In genomic region chr1:167282768-167283167, GRCm38 (mm10) we compare ENCODE assay signal across 9 mouse cellular contexts. TPM values are rescaled to one million over a fixed set of nuclear protein-coding genes. Genes with fewer than 3 reads are reported as not detected.
DNase-seq lines count a peak whose midpoint lies in the region; ATAC-seq and TF ChIP-seq lines count a peak whose summit lies in the region.
"Had no signal": no experiment of that assay in that cellular context is flagged by ENCODE, and none has a peak within 500 bp of the region (broad histone marks: within the 10 kb centered on the region; RNA-seq: fewer than 3 reads in every experiment).

No protein-coding gene starts in this region.

- no peaks in the 10 kb centered on the region for H3K27me3 ChIP-seq in heart, embryonic 16.5 days (ENCODE audit: control insufficient read depth, insufficient read depth, low read length)
- peaks cover 11% of the 10 kb centered on the region for H3K27me3 ChIP-seq in embryonic facial prominence, embryonic 10.5 days (replicated peaks; ENCODE audit: low read depth, poor library complexity, severe bottlenecking)
- H3K27me3 ChIP-seq in hindbrain, postnatal 0 days (ENCODE audit: insufficient read depth, low read length) = no peaks in the 10 kb centered on the region
- no peaks in the 10 kb centered on the region for H3K27me3 ChIP-seq in midbrain, embryonic 13.5 days

- ATAC-seq in heart, embryonic 16.5 days (replicated peaks; ENCODE audit: extremely low read depth, insufficient read depth, low FRiP score) = no peak
- ATAC-seq in hindbrain, postnatal 0 days = no peak
- ATAC-seq in midbrain, embryonic 13.5 days = no peak

- no peaks in the 10 kb centered on the region for H3K9me3 ChIP-seq in heart, embryonic 16.5 days (replicated peaks; ENCODE audit: control insufficient read depth, low read length)
- no peaks in the 10 kb centered on the region for H3K9me3 ChIP-seq in embryonic facial prominence, embryonic 10.5 days
- H3K9me3 ChIP-seq in hindbrain, postnatal 0 days (ENCODE audit: low read length) = no peaks in the 10 kb centered on the region
- no peaks in the 10 kb centered on the region for H3K9me3 ChIP-seq in midbrain, embryonic 13.5 days

- intact Hi-C loops in heart, postnatal 36 days (cut with DNase I) = no loop called here

- no peak for TF ChIP-seq CTCF in hindbrain, postnatal 0 days (IDR thresholded peaks at IDR 0.05; ENCODE audit: low read depth)

- peak overlapping the region; percentile 68 for H3K4me2 ChIP-seq in heart, embryonic 16.5 days (ENCODE audit: low read depth, low read length)
- peak overlapping the region; percentile 68 for H3K4me2 ChIP-seq in hindbrain, postnatal 0 days (ENCODE audit: low read depth, low read length)
- peak overlapping the region; percentile 72 for H3K4me2 ChIP-seq in midbrain, embryonic 13.5 days (replicated peaks)

- H3K4me1 ChIP-seq in heart, embryonic 16.5 days (ENCODE audit: control insufficient read depth, insufficient read depth, low read length) = peaks cover 29% of the 10 kb centered on the region
- H3K4me1 ChIP-seq in embryonic facial prominence, embryonic 10.5 days = peaks cover 39% of the 10 kb centered on the region
- peaks cover 7% of the 10 kb centered on the region; the same call in 1 of the 2 replicates for H3K4me1 ChIP-seq in hindbrain, postnatal 0 days (ENCODE audit: insufficient read depth, low read length)
- peaks cover 24% of the 10 kb centered on the region for H3K4me1 ChIP-seq in midbrain, embryonic 13.5 days (replicated peaks)

- no peak overlapping the region for H3K27ac ChIP-seq in heart, embryonic 16.5 days (ENCODE audit: low read length)
- H3K27ac ChIP-seq in embryonic facial prominence, embryonic 10.5 days (replicated peaks) = peak overlapping the region; percentile 99; the same call in 1 of the 2 replicates
- H3K27ac ChIP-seq in hindbrain, postnatal 0 days = no peak overlapping the region
- H3K27ac ChIP-seq in midbrain, embryonic 13.5 days = 0 out of 2 replicates have a peak overlapping the region, but pooled peaks have one; percentile 99

- H3K36me3 ChIP-seq in heart, embryonic 16.5 days (ENCODE audit: control insufficient read depth, insufficient read depth) = no peaks in the 10 kb centered on the region
- H3K36me3 ChIP-seq in embryonic facial prominence, embryonic 10.5 days (replicated peaks) = peaks cover 22% of the 10 kb centered on the region
- H3K36me3 ChIP-seq in hindbrain, postnatal 0 days (ENCODE audit: insufficient read depth, low read length) = no peaks in the 10 kb centered on the region
- H3K36me3 ChIP-seq in midbrain, embryonic 13.5 days = no peaks in the 10 kb centered on the region

- H3K4me3 ChIP-seq in heart, embryonic 16.5 days (ENCODE audit: low read length) = peak overlapping the region; percentile 78
- H3K4me3 ChIP-seq in embryonic facial prominence, embryonic 10.5 days = peak overlapping the region; percentile 88
- H3K4me3 ChIP-seq in hindbrain, postnatal 0 days (ENCODE audit: low read length) = peak overlapping the region; percentile 90
- peak overlapping the region; percentile 91 for H3K4me3 ChIP-seq in midbrain, embryonic 13.5 days (replicated peaks)

- DNase-seq in heart, postnatal 36 days = no peak
- DNase-seq in embryonic facial prominence, embryonic 10.5 days (ENCODE audit: low spot score) = no peak
- no peak for DNase-seq in hindbrain, postnatal 0 days (ENCODE audit: low spot score)
- DNase-seq in spleen, postnatal 36 days (ENCODE audit: low spot score in 2 of 2) = no peak
- no peak for DNase-seq in right cerebral cortex, postnatal 4 days
- no peak for DNase-seq in thymus, postnatal 10 days (ENCODE audit: low spot score in 2 of 2)
- DNase-seq: thymus, postnatal 25 days had no signal

- WGBS in heart, embryonic 16.5 days = 48% methylated on average over 5 of the region's 5 CpGs
- WGBS in embryonic facial prominence, embryonic 10.5 days = 56% methylated on average over 5 of the region's 5 CpGs
- WGBS in hindbrain, postnatal 0 days = 47% methylated on average over 5 of the region's 5 CpGs
- WGBS in midbrain, embryonic 13.5 days = 55% methylated on average over 5 of the region's 5 CpGs

- H3K9ac ChIP-seq in heart, embryonic 16.5 days (ENCODE audit: low read length) = peak overlapping the region; percentile 20; the same call in 1 of the 2 replicates
- H3K9ac ChIP-seq in hindbrain, postnatal 0 days (replicated peaks; ENCODE audit: low read length) = peak overlapping the region; percentile 76; the same call in 1 of the 2 replicates
- peak overlapping the region; percentile 92 for H3K9ac ChIP-seq in midbrain, embryonic 13.5 days (replicated peaks)

RNA-seq across cellular contexts. Expression of gene Uck2, which starts 2.4 kb away (rescaled TPM):
- 51.4 and 68.8 TPM in 2 replicates for polyA plus RNA-seq in heart, embryonic 16.5 days (2015; fragmentation: Nextera tagmentation; extraction: Ambion mirVana)
- total RNA-seq in heart, postnatal 36 days (2021) = 10 to 100 TPM; 52.8 to 54.2 TPM
- polyA plus RNA-seq in embryonic facial prominence, embryonic 10.5 days (2016; fragmentation: Nextera tagmentation; extraction: Ambion mirVana) = 120 and 128 TPM in 2 replicates
- total RNA-seq in hindbrain, postnatal 0 days (2014; rRNA removed) = 71.8 and 91.3 TPM in 2 replicates
- 40.1 and 44.7 TPM in 2 replicates for polyA plus RNA-seq in hindbrain, postnatal 0 days (2015; fragmentation: Nextera tagmentation; extraction: Ambion mirVana)
- 67.6 and 70.1 TPM in 2 replicates for polyA plus RNA-seq in midbrain, embryonic 13.5 days (2015; fragmentation: Nextera tagmentation; extraction: Ambion mirVana)

RNA-seq across cellular contexts. Expression of gene Tmco1, which starts 25.4 kb away (rescaled TPM):
- polyA plus RNA-seq in heart, embryonic 16.5 days (2015; fragmentation: Nextera tagmentation; extraction: Ambion mirVana) = 85.3 and 99.1 TPM in 2 replicates
- 10 to 100 TPM; 87.5 to 93.7 TPM for total RNA-seq in heart, postnatal 36 days (2021)
- polyA plus RNA-seq in embryonic facial prominence, embryonic 10.5 days (2016; fragmentation: Nextera tagmentation; extraction: Ambion mirVana) = 65.4 and 65.7 TPM in 2 replicates
- total RNA-seq in hindbrain, postnatal 0 days (2014; rRNA removed) = 47.5 and 63.2 TPM in 2 replicates
- 70.4 and 80.8 TPM in 2 replicates for polyA plus RNA-seq in hindbrain, postnatal 0 days (2015; fragmentation: Nextera tagmentation; extraction: Ambion mirVana)
- polyA plus RNA-seq in midbrain, embryonic 13.5 days (2015; fragmentation: Nextera tagmentation; extraction: Ambion mirVana) = 75.3 and 76.9 TPM in 2 replicates

Comparison
In these comparisons a context has a peak if more than half of its experiments do, and no peak if none do; other contexts are left out.
1. H3K27ac ChIP-seq: peak in embryonic facial prominence, embryonic 10.5 days (single experiment) and midbrain, embryonic 13.5 days (single experiment); none in heart, embryonic 16.5 days (single experiment) and hindbrain, postnatal 0 days (single experiment).
2. H3K9ac ChIP-seq: peak in every context shown above with its lines; median percentile 92 in midbrain, embryonic 13.5 days; 76 in hindbrain, postnatal 0 days; 20 in heart, embryonic 16.5 days.
3. Peak in every context shown above with its lines, with median percentiles within 50 percentile points of each other: H3K4me2 ChIP-seq and H3K4me3 ChIP-seq.